Mouse (Mus musculus) right cerebral cortex, postnatal 36 days (tissue): Measurements from ENCODE around the gene Klhl10.

Experiments used
- DNase-seq, 2 experiments: peaks; one replicate each; pipeline ENCODE4 v3.0.0; 2022; ENCODE audit warnings: low spot score in 2 of 2, mixed read lengths in 1 of 2

Gene Klhl10

DNA sequence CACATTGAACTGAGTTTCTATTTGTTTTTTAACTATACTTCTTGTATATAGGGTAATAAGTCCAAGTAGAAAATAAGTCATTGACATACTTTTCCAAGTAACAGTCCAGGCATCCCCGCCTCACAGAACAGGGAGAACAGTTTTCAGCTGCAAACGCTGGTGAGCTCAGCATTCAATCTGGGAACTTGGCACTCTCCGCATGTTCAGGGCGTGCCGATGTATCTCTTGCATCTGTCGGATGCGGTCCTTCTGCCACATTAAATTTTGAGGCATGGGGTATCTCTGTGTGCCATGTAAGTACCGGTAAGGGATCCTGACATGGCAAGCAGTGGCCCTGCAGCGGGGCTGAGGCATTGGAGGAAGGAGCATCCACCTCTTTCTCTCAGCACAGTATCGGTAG is 21.0 kb downstream of the Klhl10 start:
- no peak for DNase-seq

DNA sequence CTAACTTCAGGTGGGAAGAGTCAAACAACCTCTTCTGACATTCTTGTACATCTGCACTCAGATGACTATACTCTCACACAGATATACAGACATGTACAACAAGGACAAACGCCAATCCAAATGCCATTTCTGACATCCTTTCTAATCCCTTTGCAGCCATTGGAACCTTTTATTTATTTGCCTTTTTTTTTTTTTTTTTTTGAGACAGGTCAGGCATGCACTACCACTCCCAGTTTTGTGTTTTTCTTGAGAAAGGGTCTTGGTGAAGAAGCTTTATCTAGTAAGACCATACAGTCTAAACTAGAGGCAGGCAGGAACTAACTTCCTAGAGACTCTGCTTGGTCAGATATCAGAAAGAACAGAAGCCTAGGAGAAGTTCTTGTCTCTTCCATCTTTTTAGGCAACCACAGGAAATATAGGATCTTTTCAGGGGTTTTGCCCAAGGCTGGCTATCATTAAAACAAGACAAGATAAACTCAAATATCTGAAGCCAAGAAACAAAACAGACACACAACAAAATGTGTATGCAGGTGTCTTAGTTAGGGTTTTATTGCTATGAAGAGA is 23.6 kb downstream of the Klhl10 start:
- no peak for DNase-seq

DNA sequence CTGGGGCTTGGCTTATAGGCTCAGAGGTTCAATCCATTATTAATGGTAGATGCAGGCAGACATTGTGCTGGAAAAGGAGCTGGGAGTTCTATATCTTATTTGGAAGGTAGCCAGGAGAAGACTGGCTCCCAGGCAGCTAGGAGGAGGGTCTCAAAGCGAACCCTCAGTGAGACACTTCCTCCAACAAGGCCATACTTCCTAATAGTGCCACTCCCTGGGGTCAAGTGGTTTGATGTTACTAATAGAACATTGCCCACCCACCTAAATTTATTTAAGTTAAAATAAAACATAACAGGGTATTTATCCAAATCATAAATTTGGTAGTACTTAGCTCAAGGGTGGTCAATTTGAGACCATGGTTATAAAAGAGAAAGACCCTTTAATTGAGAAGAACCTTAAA is 24.1 kb downstream of the Klhl10 start:
- no peak for DNase-seq

DNA sequence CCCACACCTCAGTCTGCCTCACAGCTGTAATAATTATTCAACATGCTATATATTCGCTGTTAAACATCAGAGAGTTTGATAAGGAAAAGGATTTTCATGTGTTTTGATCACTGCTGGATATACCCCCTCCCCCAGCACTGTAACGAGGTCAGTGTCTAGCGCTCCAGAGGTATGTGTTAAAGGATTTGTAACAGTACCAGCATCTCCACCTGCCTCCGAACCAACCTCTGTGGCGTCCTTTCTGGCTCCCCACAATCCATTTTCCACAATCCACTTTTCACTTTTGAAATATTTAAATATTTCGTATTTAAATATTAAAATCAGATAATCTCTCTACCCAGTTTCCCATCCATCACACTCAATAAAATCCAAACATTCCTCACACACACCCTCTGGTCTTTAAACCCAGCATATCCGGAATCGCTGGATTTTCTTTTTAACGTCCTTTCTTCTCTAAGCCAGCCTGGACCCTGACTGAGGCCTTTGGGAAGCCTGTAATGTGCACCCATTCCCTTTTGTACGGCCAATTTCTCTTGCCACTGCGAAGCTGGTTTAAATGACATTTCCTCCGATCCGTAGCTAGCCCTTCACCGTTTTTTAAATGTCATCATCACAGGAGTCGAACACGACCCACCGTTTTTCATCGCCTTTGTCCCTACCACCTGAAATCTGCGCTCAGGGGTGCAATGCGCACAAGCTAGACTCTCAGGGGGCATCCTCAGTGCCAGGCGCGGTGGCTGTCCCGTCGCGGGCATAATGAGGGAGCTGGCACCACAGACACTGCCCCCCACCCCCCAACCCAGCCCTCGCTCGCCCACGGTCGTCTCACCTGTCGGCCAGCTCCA is 29.9 kb downstream of the Klhl10 start:
- no peak for DNase-seq

DNA sequence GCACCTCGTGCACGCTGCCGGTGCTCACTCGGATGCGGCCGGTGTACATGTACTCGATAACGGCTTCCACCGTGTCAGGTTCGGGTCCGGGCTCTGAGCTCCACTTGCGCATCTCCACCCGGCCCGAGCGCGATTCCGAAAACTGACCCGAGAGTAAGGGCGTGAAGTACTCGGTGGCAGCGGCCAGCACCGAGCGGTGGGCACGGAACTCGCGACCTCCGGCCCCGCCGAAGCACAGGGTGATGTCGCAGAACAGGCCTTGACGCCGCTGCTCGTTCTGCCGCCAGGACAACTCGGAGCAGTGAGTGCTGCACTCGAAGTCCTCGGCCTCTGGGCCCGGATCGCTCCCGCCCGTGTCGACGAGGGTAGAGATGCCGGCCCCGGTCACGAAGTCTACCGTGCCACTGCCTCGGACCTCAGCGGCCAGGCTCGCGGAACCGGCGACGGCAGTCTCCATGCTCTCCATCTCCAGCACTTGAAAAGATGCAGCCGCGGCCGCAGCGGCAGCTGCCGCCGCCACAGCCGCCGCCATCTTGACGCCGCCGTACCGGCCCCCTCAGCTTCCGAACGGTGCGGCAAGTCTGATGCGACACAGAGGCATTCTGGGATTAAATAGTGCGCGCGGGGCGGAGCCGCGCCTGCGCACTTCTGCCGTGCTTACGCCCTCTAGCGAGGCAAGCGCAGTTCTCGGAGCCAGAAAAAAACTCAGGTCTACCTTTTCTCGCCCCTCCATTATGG is 30.6 kb downstream of the Klhl10 start, which contains the start of gene Klhl11:
Gene Klhl11, minus strand, starts transcription at position 545 of the 738 bp plus-strand sequence.
- peak; percentile 79 to 83 for DNase-seq

DNA sequence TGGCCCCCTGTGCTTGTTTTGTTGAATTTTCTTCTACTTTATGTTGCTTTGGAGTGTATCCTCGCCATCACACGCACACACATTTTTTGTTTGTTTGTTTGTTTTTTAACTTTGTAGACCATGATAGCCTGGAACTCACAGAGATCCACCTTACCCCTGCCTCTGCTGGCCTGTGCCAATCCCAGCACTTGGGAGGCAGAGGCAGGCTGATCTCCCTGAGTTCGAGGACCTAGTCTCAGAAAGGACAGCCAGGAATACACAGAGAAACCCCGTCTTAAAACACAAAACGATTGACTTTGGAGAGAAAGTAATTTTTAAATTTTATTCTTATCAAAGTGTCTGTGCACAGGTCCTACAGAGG is 31.2 kb downstream of the Klhl10 start:
- no peak for DNase-seq

DNA sequence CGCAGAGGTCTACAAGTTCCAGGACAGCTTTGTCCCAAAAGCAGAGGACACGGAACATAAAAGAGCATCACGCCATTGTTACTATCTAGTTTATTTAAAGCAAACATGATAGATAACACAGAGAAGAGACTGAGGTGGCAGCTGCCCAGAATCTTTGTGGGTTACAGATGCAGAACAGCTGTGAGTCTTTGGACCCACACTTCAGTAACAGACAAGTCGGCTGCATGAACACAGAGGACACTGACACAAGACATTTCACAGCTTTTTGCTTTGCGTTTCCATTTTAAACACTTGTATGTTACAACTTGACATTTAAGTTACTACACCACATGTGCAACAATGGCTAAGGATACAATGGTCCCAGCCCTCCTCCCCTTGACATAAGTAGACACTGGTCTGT is 34.6 kb downstream of the Klhl10 start:
- DNase-seq: no peak

DNA sequence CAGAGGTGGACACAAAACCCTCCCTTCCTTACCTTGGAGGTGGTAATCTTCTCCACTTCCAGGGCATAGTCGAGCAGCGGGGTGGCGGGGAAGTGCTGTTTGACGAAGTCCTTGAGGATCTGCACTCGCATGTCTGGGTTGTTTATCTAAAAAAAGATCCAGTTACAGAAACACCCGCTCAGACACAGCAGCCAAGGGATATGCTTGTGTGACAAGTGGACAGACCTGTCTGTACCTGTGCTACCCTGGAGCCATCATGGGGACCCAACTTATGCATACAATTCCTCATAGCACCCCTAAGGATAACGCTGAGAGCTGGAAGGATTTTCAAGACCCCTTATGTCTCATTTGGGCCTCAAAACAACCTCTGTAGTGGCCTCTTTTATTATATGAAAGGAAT is 37.4 kb downstream of the Klhl10 start:
- DNase-seq: no peak

DNA sequence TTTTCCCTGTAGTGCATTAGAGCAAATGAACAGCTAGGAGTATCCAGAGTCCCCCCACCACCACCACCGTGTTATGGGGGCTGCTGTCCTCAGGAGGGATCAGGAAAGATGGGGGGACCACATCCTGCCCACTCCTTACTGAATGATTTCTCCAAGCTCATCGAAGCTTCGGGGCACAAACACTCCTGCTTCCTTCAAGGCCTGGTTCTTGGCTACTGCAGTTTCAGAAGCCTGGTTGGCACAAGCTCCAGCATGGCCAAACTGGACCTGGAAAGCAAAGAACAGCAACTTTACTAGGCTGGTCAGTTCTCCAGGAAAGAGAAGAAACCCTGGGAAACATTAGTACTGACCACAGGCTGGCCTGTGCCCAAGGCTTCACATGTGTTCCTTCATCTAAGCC is 42.7 kb downstream of the Klhl10 start:
- DNase-seq: no peak

DNA sequence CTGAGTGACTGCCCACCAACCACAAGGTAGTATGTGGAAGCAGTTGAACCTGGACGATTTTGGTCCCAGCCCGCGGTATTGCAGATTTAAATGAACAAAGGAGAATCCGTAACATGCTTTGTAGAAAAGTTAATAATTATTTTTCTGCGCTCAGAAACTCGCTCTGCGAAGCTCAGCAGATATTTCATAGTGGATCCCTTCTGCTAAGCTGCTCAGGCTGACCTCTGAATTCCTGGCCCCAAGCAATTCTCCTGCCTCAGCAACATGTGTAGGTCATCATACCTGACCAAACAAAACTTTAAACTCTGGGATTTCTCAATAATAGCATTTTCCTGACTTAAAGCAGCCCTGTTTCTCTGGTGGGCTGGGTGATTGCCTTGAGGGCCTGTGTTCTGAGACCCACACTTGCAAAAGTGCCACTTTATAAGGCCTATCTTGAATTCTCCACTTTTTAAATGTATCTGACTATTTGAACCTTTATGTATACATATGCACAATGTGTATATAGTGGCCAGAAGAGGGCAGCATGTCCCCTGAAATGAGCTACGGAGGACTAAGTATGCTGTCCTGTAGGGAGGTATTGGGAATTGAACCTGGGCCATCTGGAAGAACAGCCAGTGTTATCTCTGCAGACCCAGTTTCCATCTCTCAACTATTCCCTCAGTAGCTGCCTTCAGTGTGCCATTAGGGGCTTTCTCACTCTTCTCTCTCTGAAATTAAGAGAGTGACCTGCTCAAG is 44.3 kb downstream of the Klhl10 start:
- no peak for DNase-seq

DNA sequence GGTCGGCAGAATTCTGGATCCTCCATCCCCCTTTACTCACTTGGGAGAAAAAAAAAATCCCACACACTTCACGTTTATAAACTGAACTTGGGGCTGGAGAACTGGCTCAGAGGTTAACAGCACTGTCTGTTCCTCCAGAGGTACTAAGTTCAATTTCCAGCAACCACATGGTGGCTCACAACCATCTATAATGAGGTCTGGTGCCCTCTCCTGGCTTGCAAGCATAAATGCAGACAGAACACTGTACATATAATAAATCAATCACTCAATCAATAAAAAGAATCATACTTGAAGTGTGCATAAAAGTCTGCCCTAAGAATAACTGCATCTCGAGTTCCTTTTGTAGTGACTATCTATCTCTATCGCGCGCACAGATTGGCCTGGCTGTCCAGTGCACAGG is 49.2 kb downstream of the Klhl10 start:
- no peak for DNase-seq

DNA sequence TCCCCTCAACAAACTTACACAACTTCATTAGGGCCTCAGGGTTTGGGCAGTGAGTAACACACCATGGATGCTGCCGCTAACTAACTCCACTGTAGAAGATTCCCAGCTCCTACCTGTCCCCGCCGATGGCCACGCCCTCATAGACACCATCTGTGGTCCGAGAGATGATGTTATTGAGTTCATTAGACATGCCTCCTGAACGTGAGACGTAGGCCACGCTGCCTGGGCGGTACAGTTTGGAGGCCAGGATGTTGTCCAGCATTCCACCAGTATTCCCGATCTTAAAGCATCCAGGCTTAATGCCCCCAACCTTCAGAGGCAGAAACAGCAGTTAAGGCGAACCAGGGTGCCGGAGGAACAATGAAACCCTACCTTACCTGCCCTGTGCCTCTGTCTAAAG is 52.1 kb downstream of the Klhl10 start:
- DNase-seq: no peak

DNA sequence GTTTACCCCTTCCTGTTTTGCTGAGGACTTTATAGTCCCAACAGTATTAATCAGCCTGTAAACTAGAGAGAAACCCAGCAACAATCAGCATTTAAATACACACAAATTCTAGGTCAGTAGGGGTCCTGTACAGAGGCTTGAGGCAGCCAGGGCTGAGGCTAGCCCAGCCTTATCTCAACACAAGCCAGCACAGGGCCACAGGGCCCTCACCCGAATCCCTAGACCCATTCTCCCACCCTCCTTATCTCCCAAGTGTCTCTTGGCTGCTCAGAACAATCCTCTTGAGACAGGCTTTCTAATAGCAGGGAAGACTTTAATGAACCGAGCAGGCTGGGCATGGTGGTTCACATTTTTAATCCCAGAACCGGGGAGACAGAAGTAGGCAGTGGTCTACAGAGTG is 58.5 kb downstream of the Klhl10 start:
- no peak for DNase-seq

DNA sequence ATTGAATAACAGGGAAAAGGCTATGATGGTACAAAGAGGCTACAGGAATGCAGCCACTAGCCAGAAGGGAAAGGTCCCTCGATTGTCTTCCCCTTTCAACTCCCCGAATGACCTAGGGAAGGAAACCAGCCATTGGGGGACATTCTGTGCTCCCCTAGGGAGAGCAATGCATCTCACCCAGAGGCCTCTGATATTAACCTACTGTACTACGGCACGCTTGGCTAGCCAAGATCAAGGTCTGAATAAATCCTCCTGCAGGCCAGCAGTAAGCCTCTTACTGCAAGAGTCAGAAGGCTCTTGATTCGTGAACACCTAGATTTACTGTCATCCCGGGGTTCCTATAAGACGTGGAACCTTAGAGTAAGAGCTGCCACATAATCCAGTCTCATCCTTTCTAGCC is 58.9 kb downstream of the Klhl10 start:
- no peak for DNase-seq

DNA sequence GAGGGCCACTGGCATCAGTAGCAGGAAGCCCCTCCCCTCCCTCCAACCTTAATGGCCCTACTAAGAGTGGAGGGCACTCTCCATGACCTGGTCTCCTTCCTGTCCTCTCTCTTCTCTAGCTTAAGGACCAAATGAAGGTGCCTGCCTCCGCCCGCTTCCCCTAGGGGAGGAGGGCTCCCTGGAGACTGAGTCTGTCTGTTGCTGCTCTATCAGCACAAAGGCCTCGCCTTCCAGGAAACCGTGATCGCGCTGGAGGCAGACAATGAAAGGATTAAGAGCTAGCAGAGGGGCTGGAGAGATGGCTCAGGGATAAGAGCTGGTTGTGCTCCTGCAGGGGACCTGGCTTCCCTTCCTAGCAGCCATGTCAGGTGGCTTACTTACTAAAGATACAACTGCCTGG is 59.6 kb downstream of the Klhl10 start:
- DNase-seq: no peak

DNA sequence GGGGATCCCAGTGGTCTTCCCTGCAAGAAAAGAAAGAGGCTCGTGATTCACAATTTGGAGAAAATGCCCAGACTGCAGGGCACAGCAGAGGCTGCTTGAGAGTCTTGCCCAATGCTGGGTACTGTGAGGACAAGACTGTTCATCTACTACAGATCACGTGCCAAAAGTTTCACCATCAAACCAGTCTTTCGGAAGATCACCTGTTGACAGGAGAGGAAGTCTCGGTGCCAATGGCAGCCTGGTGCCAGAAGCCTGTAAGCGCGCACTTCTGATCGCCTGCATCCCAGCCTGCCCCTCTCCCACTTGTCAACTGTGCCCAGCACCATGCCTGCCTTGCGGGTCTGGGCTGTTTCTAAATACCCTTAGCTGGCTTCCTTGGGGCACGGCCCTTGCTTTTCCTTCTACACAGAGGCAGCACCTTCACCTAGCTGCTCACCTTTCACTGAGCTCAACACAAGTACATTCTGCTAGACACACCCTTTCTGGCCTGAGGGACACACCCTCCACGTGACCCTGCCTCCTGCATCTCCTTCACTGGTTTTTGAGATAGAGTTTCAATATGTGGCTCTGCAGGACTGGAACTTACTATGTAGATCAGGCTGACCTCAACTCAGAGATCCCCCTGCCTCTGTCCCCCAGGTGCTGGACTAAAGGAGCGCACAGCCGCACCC is 63.4 kb downstream of the Klhl10 start:
- no peak for DNase-seq

DNA sequence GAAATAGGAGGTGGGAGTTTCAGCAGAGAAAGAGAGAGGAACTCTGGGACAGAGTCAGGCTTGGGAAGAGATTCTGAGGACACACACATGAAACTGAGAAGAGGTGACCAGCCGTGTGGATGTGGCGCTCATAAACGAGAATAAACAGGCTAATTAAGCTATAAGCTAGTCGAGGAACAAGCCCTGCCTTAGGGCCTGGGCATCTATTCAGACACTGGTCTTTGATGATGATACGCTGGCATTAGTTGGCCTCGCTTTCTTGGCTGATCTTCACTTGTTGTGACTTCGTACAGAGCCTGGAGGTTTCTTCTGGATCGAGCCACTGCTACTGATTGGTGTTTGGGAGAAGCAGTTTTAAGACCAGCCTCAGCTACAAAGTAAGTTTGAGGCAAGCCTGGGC is 64.3 kb downstream of the Klhl10 start:
- DNase-seq: no peak
